Mouse (Mus musculus): ENCODE data around the gene Eif2s3y.

Gene Eif2s3y

DNA sequence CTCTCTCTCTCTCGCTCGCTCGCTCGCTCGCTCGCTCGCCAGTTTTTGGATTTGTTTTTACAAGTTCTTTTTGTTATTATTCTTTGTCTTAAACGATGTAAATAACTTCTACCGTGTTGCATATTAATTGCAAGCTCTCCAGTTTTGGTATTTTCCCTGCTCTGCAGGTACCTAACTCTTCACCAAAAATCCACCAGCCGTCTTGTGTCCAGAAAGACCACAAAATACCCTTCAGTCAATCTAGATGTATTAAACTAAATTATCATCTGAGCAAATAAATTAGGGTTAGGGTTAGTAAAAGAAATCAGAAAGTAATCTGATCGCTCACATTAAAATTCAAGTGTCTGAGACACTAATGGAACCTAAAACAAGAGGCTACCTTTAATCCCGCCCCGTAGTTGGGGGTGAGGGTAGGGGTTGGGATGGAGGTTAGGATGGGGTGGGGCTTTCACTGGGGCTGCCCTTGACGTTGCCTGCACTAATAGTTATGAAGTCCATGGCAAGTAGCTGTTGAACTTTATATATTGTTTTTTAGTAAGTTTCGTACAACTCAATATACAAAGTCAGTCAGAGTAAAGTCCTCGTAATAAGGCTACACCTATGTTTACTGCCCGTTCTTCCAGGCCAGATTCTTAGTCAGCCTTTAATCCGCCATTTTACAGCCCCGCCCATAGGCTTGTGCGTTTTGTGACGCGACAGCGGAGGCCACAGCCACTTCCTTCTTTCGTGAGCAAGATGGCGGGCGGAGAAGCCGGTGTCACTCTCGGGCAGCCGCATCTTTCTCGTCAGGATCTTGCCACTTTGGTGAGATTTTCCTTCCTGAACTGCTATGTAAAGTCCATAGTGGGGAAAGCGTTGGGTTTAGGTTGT lies at the start of gene Eif2s3y:
Eif2s3y (plus strand) TSS at position 662 of the 870 bp plus-strand sequence.
- peak; percentile 57 for DNase-seq (ENCODE audit: low read depth, low spot score)
